Mouse (Mus musculus): ENCODE measurements around the gene Gpatch2. TPM values are rescaled to one million over a fixed set of nuclear protein-coding genes. Genes with fewer than 3 reads are reported as not detected.
A peak's percentile ranks its signal among the peaks of the same experiment; 100 is the strongest.

Gene Gpatch2
- polyA plus RNA-seq, 1 experiment from 2014 or later: 21.9 TPM

- Histone ChIP-seq H3K27me3 (ENCODE audit: control insufficient read depth, insufficient read depth, low read length) (no peaks in the 10 kb centered on the region), H3K9ac (replicated peaks; ENCODE audit: low read length) (no peak overlapping the region), H3K4me3 (replicated peaks; ENCODE audit: low read depth, low read length) (no peak overlapping the region), H3K4me1 (ENCODE audit: control insufficient read depth, insufficient read depth, low read length) (peaks cover 7% of the 10 kb centered on the region; the same call in 1 of the 2 replicates), H3K9me3 (ENCODE audit: control insufficient read depth, low read length) (no peaks in the 10 kb centered on the region), H3K4me2 (ENCODE audit: low read length) (no peak overlapping the region), H3K36me3 (ENCODE audit: control insufficient read depth, insufficient read depth, low read length) (no peaks in the 10 kb centered on the region), H3K27ac (replicated peaks; ENCODE audit: low read depth, low read length) (no peak overlapping the region)
- WGBS: 93% methylated on average over 9 of the region's 9 CpGs
- no peak for DNase-seq
- ATAC-seq (ENCODE audit: low FRiP score, low TSS enrichment): no peak
Observed at GRCm38 (mm10) chr1:187216620-187217410, 1.5 kb downstream of the Gpatch2 start.

- peaks cover 5% of the 10 kb centered on the region; the same call in 1 of the 2 replicates for H3K4me1 ChIP-seq (ENCODE audit: control insufficient read depth, insufficient read depth, low read length)
- peaks cover 3% of the 10 kb centered on the region for H3K36me3 ChIP-seq (ENCODE audit: control insufficient read depth, insufficient read depth, low read length)
- DNase-seq (no peak), ATAC-seq (ENCODE audit: low FRiP score, low TSS enrichment) (no peak)
- no peaks in the 10 kb centered on the region for H3K9me3 ChIP-seq (ENCODE audit: control insufficient read depth, low read length)
- H3K4me3 ChIP-seq (replicated peaks; ENCODE audit: low read depth, low read length): no peak overlapping the region
- no peak overlapping the region for H3K4me2 ChIP-seq (ENCODE audit: low read length)
- H3K27me3 ChIP-seq (ENCODE audit: control insufficient read depth, insufficient read depth, low read length): no peaks in the 10 kb centered on the region
- WGBS: 79% methylated on average over 6 of the region's 6 CpGs
- H3K27ac ChIP-seq (replicated peaks; ENCODE audit: low read depth, low read length): no peak overlapping the region
- no peak overlapping the region for H3K9ac ChIP-seq (replicated peaks; ENCODE audit: low read length)
Observed at GRCm38 (mm10) chr1:187220756-187221155, 5.4 kb downstream of the Gpatch2 start.

- Histone ChIP-seq H3K4me3 (replicated peaks; ENCODE audit: low read depth, low read length) (no peak overlapping the region), H3K4me2 (ENCODE audit: low read length) (no peak overlapping the region), H3K27me3 (ENCODE audit: control insufficient read depth, insufficient read depth, low read length) (no peaks in the 10 kb centered on the region), H3K4me1 (ENCODE audit: control insufficient read depth, insufficient read depth, low read length) (no peaks in the 10 kb centered on the region), H3K36me3 (ENCODE audit: control insufficient read depth, insufficient read depth, low read length) (peaks cover 16% of the 10 kb centered on the region), H3K27ac (replicated peaks; ENCODE audit: low read depth, low read length) (no peak overlapping the region), H3K9ac (replicated peaks; ENCODE audit: low read length) (no peak overlapping the region), H3K9me3 (ENCODE audit: control insufficient read depth, low read length) (no peaks in the 10 kb centered on the region)
- ATAC-seq (ENCODE audit: low FRiP score, low TSS enrichment) (no peak), DNase-seq (peak; percentile 12)
- WGBS: 87% methylated on average over 11 of the region's 11 CpGs
Observed at GRCm38 (mm10) chr1:187226328-187227025, 11.2 kb downstream of the Gpatch2 start.

GRCm38 (mm10) chr1:187228414-187229146 is 13.3 kb downstream of the Gpatch2 start:
- H3K27me3 ChIP-seq (ENCODE audit: control insufficient read depth, insufficient read depth, low read length): no peaks in the 10 kb centered on the region
- no peak for ATAC-seq (ENCODE audit: low FRiP score, low TSS enrichment)
- no peak overlapping the region for H3K9ac ChIP-seq (replicated peaks; ENCODE audit: low read length)
- H3K4me2 ChIP-seq (ENCODE audit: low read length): no peak overlapping the region
- H3K4me1 ChIP-seq (ENCODE audit: control insufficient read depth, insufficient read depth, low read length): no peaks in the 10 kb centered on the region
- no peak for DNase-seq
- WGBS: 94% methylated on average over 13 of the region's 13 CpGs
- H3K36me3 ChIP-seq (ENCODE audit: control insufficient read depth, insufficient read depth, low read length): peaks cover 19% of the 10 kb centered on the region
- H3K4me3 ChIP-seq (replicated peaks; ENCODE audit: low read depth, low read length): no peak overlapping the region
- no peaks in the 10 kb centered on the region for H3K9me3 ChIP-seq (ENCODE audit: control insufficient read depth, low read length)
- H3K27ac ChIP-seq (replicated peaks; ENCODE audit: low read depth, low read length): no peak overlapping the region

- Histone ChIP-seq H3K4me2 (ENCODE audit: low read length) (no peak overlapping the region), H3K9ac (replicated peaks; ENCODE audit: low read length) (no peak overlapping the region), H3K9me3 (ENCODE audit: control insufficient read depth, low read length) (no peaks in the 10 kb centered on the region), H3K27me3 (ENCODE audit: control insufficient read depth, insufficient read depth, low read length) (no peaks in the 10 kb centered on the region), H3K27ac (replicated peaks; ENCODE audit: low read depth, low read length) (no peak overlapping the region), H3K4me3 (replicated peaks; ENCODE audit: low read depth, low read length) (no peak overlapping the region), H3K36me3 (ENCODE audit: control insufficient read depth, insufficient read depth, low read length) (peaks cover 19% of the 10 kb centered on the region), H3K4me1 (ENCODE audit: control insufficient read depth, insufficient read depth, low read length) (no peaks in the 10 kb centered on the region)
- DNase-seq (no peak), ATAC-seq (ENCODE audit: low FRiP score, low TSS enrichment) (no peak)
- 80% methylated on average over 5 of the region's 5 CpGs for WGBS
Observed at GRCm38 (mm10) chr1:187230255-187230654, 14.9 kb downstream of the Gpatch2 start.

- 87% methylated on average over 14 of the region's 14 CpGs for WGBS
- Histone ChIP-seq H3K27me3 (ENCODE audit: control insufficient read depth, insufficient read depth, low read length) (no peaks in the 10 kb centered on the region), H3K9me3 (ENCODE audit: control insufficient read depth, low read length) (no peaks in the 10 kb centered on the region), H3K27ac (replicated peaks; ENCODE audit: low read depth, low read length) (no peak overlapping the region), H3K4me2 (ENCODE audit: low read length) (no peak overlapping the region), H3K9ac (replicated peaks; ENCODE audit: low read length) (no peak overlapping the region), H3K36me3 (ENCODE audit: control insufficient read depth, insufficient read depth, low read length) (peaks cover 7% of the 10 kb centered on the region), H3K4me1 (ENCODE audit: control insufficient read depth, insufficient read depth, low read length) (no peaks in the 10 kb centered on the region), H3K4me3 (replicated peaks; ENCODE audit: low read depth, low read length) (no peak overlapping the region)
- no peak for ATAC-seq (ENCODE audit: low FRiP score, low TSS enrichment)
- no peak for DNase-seq
Observed at GRCm38 (mm10) chr1:187232196-187232955, 17.1 kb downstream of the Gpatch2 start.

GRCm38 (mm10) chr1:187232996-187233615 is 17.8 kb downstream of the Gpatch2 start:
- no peaks in the 10 kb centered on the region for H3K9me3 ChIP-seq (ENCODE audit: control insufficient read depth, low read length)
- DNase-seq: no peak
- no peak overlapping the region for H3K27ac ChIP-seq (replicated peaks; ENCODE audit: low read depth, low read length)
- no peak overlapping the region for H3K4me3 ChIP-seq (replicated peaks; ENCODE audit: low read depth, low read length)
- no peak for ATAC-seq (ENCODE audit: low FRiP score, low TSS enrichment)
- no peak overlapping the region for H3K9ac ChIP-seq (replicated peaks; ENCODE audit: low read length)
- no peaks in the 10 kb centered on the region for H3K4me1 ChIP-seq (ENCODE audit: control insufficient read depth, insufficient read depth, low read length)
- WGBS: 70% methylated on average over 7 of the region's 7 CpGs
- H3K27me3 ChIP-seq (ENCODE audit: control insufficient read depth, insufficient read depth, low read length): no peaks in the 10 kb centered on the region
- H3K4me2 ChIP-seq (ENCODE audit: low read length): no peak overlapping the region
- peaks cover 4% of the 10 kb centered on the region for H3K36me3 ChIP-seq (ENCODE audit: control insufficient read depth, insufficient read depth, low read length)

GRCm38 (mm10) chr1:187235161-187235560 is 19.9 kb downstream of the Gpatch2 start:
- WGBS: 90% methylated on average over 3 of the region's 3 CpGs
- Histone ChIP-seq H3K4me3 (replicated peaks; ENCODE audit: low read depth, low read length) (no peak overlapping the region), H3K4me2 (ENCODE audit: low read length) (no peak overlapping the region), H3K9ac (replicated peaks; ENCODE audit: low read length) (no peak overlapping the region), H3K27me3 (ENCODE audit: control insufficient read depth, insufficient read depth, low read length) (no peaks in the 10 kb centered on the region), H3K4me1 (ENCODE audit: control insufficient read depth, insufficient read depth, low read length) (no peaks in the 10 kb centered on the region), H3K27ac (replicated peaks; ENCODE audit: low read depth, low read length) (no peak overlapping the region), H3K9me3 (ENCODE audit: control insufficient read depth, low read length) (no peaks in the 10 kb centered on the region), H3K36me3 (ENCODE audit: control insufficient read depth, insufficient read depth, low read length) (peaks cover 4% of the 10 kb centered on the region)
- no peak for ATAC-seq (ENCODE audit: low FRiP score, low TSS enrichment)
- no peak for DNase-seq
